Mouse (Mus musculus): ENCODE results near the gene Dap. TPM values are rescaled to one million over a fixed set of nuclear protein-coding genes. Genes with fewer than 3 reads are reported as not detected.

Dap gene
- polyA plus RNA-seq, 1 experiment = 36.6 TPM

GRCm38 (mm10) chr15:31244696-31245445, 20.8 kb downstream of the Dap start:
- WGBS = 94% methylated on average over 17 of the region's 17 CpGs
- DNase-seq (ENCODE audit: low read depth in 1 of 2, low spot score in 2 of 2) = no peak
- peaks cover 3% of the 10 kb centered on the region; the same call in 1 of the 2 replicates for H3K36me3 ChIP-seq (ENCODE audit: control insufficient read depth, insufficient read depth, low read length)
- no peak overlapping the region for H3K4me3 ChIP-seq (ENCODE audit: extremely low read depth, insufficient read depth, insufficient read length)
- H3K27ac ChIP-seq (ENCODE audit: insufficient read depth, low read length) = no peak overlapping the region
- H3K4me1 ChIP-seq (ENCODE audit: control insufficient read depth, insufficient read depth, insufficient read length) = no peaks in the 10 kb centered on the region
- TF ChIP-seq CTCF (IDR thresholded peaks at IDR 0.05; ENCODE audit: extremely low read depth, insufficient read depth, insufficient read length, insufficient replicate concordance) (no peak), POLR2A (IDR thresholded peaks at IDR 0.05; ENCODE audit: low read depth, low read length) (no peak)
- no peaks in the 10 kb centered on the region for H3K27me3 ChIP-seq (ENCODE audit: control insufficient read depth, insufficient read depth, low read length)

- Histone ChIP-seq H3K4me1 (ENCODE audit: control insufficient read depth, insufficient read depth, insufficient read length) (no peaks in the 10 kb centered on the region), H3K36me3 (ENCODE audit: control insufficient read depth, insufficient read depth, low read length) (peaks cover under 1% of the 10 kb centered on the region; the same call in 1 of the 2 replicates), H3K27ac (ENCODE audit: insufficient read depth, low read length) (no peak overlapping the region), H3K4me3 (ENCODE audit: extremely low read depth, insufficient read depth, insufficient read length) (no peak overlapping the region), H3K27me3 (ENCODE audit: control insufficient read depth, insufficient read depth, low read length) (no peaks in the 10 kb centered on the region)
- DNase-seq (ENCODE audit: low read depth in 1 of 2, low spot score in 2 of 2) = no peak
- WGBS = 92% methylated on average over 9 of the region's 9 CpGs
- TF ChIP-seq POLR2A (IDR thresholded peaks at IDR 0.05; ENCODE audit: low read depth, low read length) (no peak), CTCF (IDR thresholded peaks at IDR 0.05; ENCODE audit: extremely low read depth, insufficient read depth, insufficient read length, insufficient replicate concordance) (no peak)
These were observed 21.8 kb downstream of the Dap start for GRCm38 (mm10) chr15:31245934-31246333.

GRCm38 (mm10) chr15:31247035-31247434, 22.9 kb downstream of the Dap start:
- no peak overlapping the region for H3K4me3 ChIP-seq (ENCODE audit: extremely low read depth, insufficient read depth, insufficient read length)
- no peaks in the 10 kb centered on the region for H3K27me3 ChIP-seq (ENCODE audit: control insufficient read depth, insufficient read depth, low read length)
- WGBS = 94% methylated on average over 9 of the region's 9 CpGs
- H3K36me3 ChIP-seq (ENCODE audit: control insufficient read depth, insufficient read depth, low read length) = no peaks in the 10 kb centered on the region
- no peaks in the 10 kb centered on the region for H3K4me1 ChIP-seq (ENCODE audit: control insufficient read depth, insufficient read depth, insufficient read length)
- H3K27ac ChIP-seq (ENCODE audit: insufficient read depth, low read length) = no peak overlapping the region
- no peak for DNase-seq (ENCODE audit: low read depth in 1 of 2, low spot score in 2 of 2)
- TF ChIP-seq POLR2A (IDR thresholded peaks at IDR 0.05; ENCODE audit: low read depth, low read length) (no peak), CTCF (IDR thresholded peaks at IDR 0.05; ENCODE audit: extremely low read depth, insufficient read depth, insufficient read length, insufficient replicate concordance) (no peak)

- no peak for TF ChIP-seq POLR2A (IDR thresholded peaks at IDR 0.05; ENCODE audit: low read depth, low read length)
- no peak for TF ChIP-seq CTCF (IDR thresholded peaks at IDR 0.05; ENCODE audit: extremely low read depth, insufficient read depth, insufficient read length, insufficient replicate concordance)
These were observed 24.8 kb downstream of the Dap start for GRCm38 (mm10) chr15:31248882-31249281.

GRCm38 (mm10) chr15:31250027-31250426, 25.9 kb downstream of the Dap start:
- no peak overlapping the region for H3K4me3 ChIP-seq (ENCODE audit: extremely low read depth, insufficient read depth, insufficient read length)
- WGBS = 47% methylated on average over 2 of the region's 2 CpGs
- no peaks in the 10 kb centered on the region for H3K4me1 ChIP-seq (ENCODE audit: control insufficient read depth, insufficient read depth, insufficient read length)
- no peak overlapping the region for H3K27ac ChIP-seq (ENCODE audit: insufficient read depth, low read length)
- DNase-seq (ENCODE audit: low read depth in 1 of 2, low spot score in 2 of 2) = no peak
- no peaks in the 10 kb centered on the region for H3K36me3 ChIP-seq (ENCODE audit: control insufficient read depth, insufficient read depth, low read length)
- H3K27me3 ChIP-seq (ENCODE audit: control insufficient read depth, insufficient read depth, low read length) = no peaks in the 10 kb centered on the region
- TF ChIP-seq POLR2A (IDR thresholded peaks at IDR 0.05; ENCODE audit: low read depth, low read length) (no peak), CTCF (IDR thresholded peaks at IDR 0.05; ENCODE audit: extremely low read depth, insufficient read depth, insufficient read length, insufficient replicate concordance) (no peak)

More at GRCm38 (mm10) chr15:31248882-31249281, 24.8 kb downstream of the Dap start:
- Histone ChIP-seq H3K36me3 (ENCODE audit: control insufficient read depth, insufficient read depth, low read length) (no peaks in the 10 kb centered on the region), H3K4me3 (ENCODE audit: extremely low read depth, insufficient read depth, insufficient read length) (no peak overlapping the region), H3K27ac (ENCODE audit: insufficient read depth, low read length) (no peak overlapping the region), H3K4me1 (ENCODE audit: control insufficient read depth, insufficient read depth, insufficient read length) (no peaks in the 10 kb centered on the region), H3K27me3 (ENCODE audit: control insufficient read depth, insufficient read depth, low read length) (no peaks in the 10 kb centered on the region)
- DNase-seq (ENCODE audit: low read depth in 1 of 2, low spot score in 2 of 2) = no peak
- WGBS = 21% methylated on average over 7 of the region's 7 CpGs

- no peak for DNase-seq (ENCODE audit: low read depth in 1 of 2, low spot score in 2 of 2)
- no peaks in the 10 kb centered on the region for H3K4me1 ChIP-seq (ENCODE audit: control insufficient read depth, insufficient read depth, insufficient read length)
- H3K36me3 ChIP-seq (ENCODE audit: control insufficient read depth, insufficient read depth, low read length) = no peaks in the 10 kb centered on the region
- no peak overlapping the region for H3K27ac ChIP-seq (ENCODE audit: insufficient read depth, low read length)
- H3K4me3 ChIP-seq (ENCODE audit: extremely low read depth, insufficient read depth, insufficient read length) = no peak overlapping the region
- WGBS = 93% methylated on average over 3 of the region's 3 CpGs
- TF ChIP-seq POLR2A (IDR thresholded peaks at IDR 0.05; ENCODE audit: low read depth, low read length) (no peak), CTCF (IDR thresholded peaks at IDR 0.05; ENCODE audit: extremely low read depth, insufficient read depth, insufficient read length, insufficient replicate concordance) (no peak)
- H3K27me3 ChIP-seq (ENCODE audit: control insufficient read depth, insufficient read depth, low read length) = no peaks in the 10 kb centered on the region
These were observed 26.6 kb downstream of the Dap start for GRCm38 (mm10) chr15:31250676-31251075.

- TF ChIP-seq CTCF (IDR thresholded peaks at IDR 0.05; ENCODE audit: extremely low read depth, insufficient read depth, insufficient read length, insufficient replicate concordance) (no peak), POLR2A (IDR thresholded peaks at IDR 0.05; ENCODE audit: low read depth, low read length) (no peak)
- no peaks in the 10 kb centered on the region for H3K36me3 ChIP-seq (ENCODE audit: control insufficient read depth, insufficient read depth, low read length)
- H3K4me3 ChIP-seq (ENCODE audit: extremely low read depth, insufficient read depth, insufficient read length) = no peak overlapping the region
- no peak for DNase-seq (ENCODE audit: low read depth in 1 of 2, low spot score in 2 of 2)
- H3K4me1 ChIP-seq (ENCODE audit: control insufficient read depth, insufficient read depth, insufficient read length) = no peaks in the 10 kb centered on the region
- H3K27ac ChIP-seq (ENCODE audit: insufficient read depth, low read length) = no peak overlapping the region
- WGBS = 89% methylated on average over 6 of the region's 6 CpGs
- H3K27me3 ChIP-seq (ENCODE audit: control insufficient read depth, insufficient read depth, low read length) = no peaks in the 10 kb centered on the region
These were observed 27.1 kb downstream of the Dap start for GRCm38 (mm10) chr15:31251189-31251588.

Measured in spleen, adult 2 months (tissue).